In the genomic region with DNA sequence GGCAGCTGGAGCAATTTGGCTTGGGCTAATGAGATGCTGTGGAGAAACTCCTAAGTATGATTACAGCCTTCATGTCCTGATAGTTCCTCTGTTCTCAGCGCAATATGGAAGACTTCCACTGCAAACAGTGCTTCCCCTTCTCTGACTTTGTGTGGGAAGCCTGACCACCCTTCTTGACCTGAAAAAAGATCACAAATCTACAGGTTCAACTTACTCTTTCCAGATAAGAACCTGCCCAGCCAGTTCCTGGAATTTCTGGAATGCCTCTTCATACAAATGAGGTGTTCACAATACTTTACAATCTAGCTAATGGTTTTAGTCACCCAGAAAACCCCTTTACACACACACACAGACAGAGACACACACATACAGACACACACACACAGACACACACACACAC, we compare ENCODE assay signal across 31 mouse cellular contexts.
DNase-seq lines count a peak whose midpoint lies in the region; ATAC-seq and TF ChIP-seq lines count a peak whose summit lies in the region.
"Had no signal": no experiment of that assay in that cellular context is flagged by ENCODE, and none has a peak within 500 bp of the region (broad histone marks: within the 10 kb centered on the region; RNA-seq: fewer than 3 reads in every experiment).

No protein-coding gene starts in this region.

- 55% methylated on average over 1 of the region's 1 CpGs for WGBS in lung, embryonic 16.5 days
- WGBS in lung, adult 2 months, result 53% methylated on average over 1 of the region's 1 CpGs
- 63% methylated on average over 1 of the region's 1 CpGs for WGBS in embryonic facial prominence, embryonic 14.5 days

- H3K27ac ChIP-seq in lung, embryonic 16.5 days (ENCODE audit: low read length), result no peak overlapping the region
- H3K27ac ChIP-seq in embryonic facial prominence, embryonic 14.5 days (replicated peaks; ENCODE audit: low read depth, low read length), result no peak overlapping the region
- H3K27ac ChIP-seq: forebrain, embryonic 13.5 days; heart, embryonic 15.5 days; hindbrain, postnatal 0 days; intestine, embryonic 15.5 days; layer of hippocampus, adult 2 months; liver, embryonic 12.5 days; neural tube, embryonic 15.5 days; stomach, postnatal 0 days had no signal

- H3K9ac ChIP-seq in lung, embryonic 16.5 days (ENCODE audit: low read length), result no peak overlapping the region
- no peak overlapping the region for H3K9ac ChIP-seq in embryonic facial prominence, embryonic 14.5 days (ENCODE audit: low read depth, low read length)
- H3K9ac ChIP-seq: forebrain, embryonic 13.5 days; heart, embryonic 15.5 days; intestine, embryonic 15.5 days; liver, embryonic 12.5 days; liver, postnatal 0 days; neural tube, embryonic 15.5 days had no signal

- no peaks in the 10 kb centered on the region for H3K4me1 ChIP-seq in lung, embryonic 16.5 days (replicated peaks; ENCODE audit: control insufficient read depth, insufficient read depth, low read length)
- H3K4me1 ChIP-seq in lung, adult 2 months (ENCODE audit: control insufficient read depth, insufficient read depth, low read length), result no peaks in the 10 kb centered on the region
- no peaks in the 10 kb centered on the region for H3K4me1 ChIP-seq in embryonic facial prominence, embryonic 14.5 days (ENCODE audit: control insufficient read depth, insufficient read depth, low read length)
- H3K4me1 ChIP-seq: forebrain, embryonic 13.5 days; heart, embryonic 15.5 days; intestine, embryonic 15.5 days; liver, embryonic 12.5 days; neural tube, embryonic 15.5 days had no signal

- no peaks in the 10 kb centered on the region for H3K9me3 ChIP-seq in lung, embryonic 16.5 days (ENCODE audit: control insufficient read depth, low read length)
- H3K9me3 ChIP-seq in embryonic facial prominence, embryonic 14.5 days (ENCODE audit: control insufficient read depth, low read length), result no peaks in the 10 kb centered on the region
- H3K9me3 ChIP-seq: forebrain, embryonic 13.5 days; heart, embryonic 15.5 days; intestine, embryonic 15.5 days; liver, embryonic 12.5 days; neural tube, embryonic 15.5 days had no signal

- TF ChIP-seq POLR2A in lung, adult 2 months (IDR thresholded peaks at IDR 0.05; ENCODE audit: borderline replicate concordance, extremely low read depth, low read depth, low read length), result no peak

- no peak for DNase-seq in lung, adult 2 months
- peak; percentile 3 for DNase-seq in embryo, embryonic 11 days
- peak; percentile 1 for DNase-seq in embryonic facial prominence, embryonic 14.5 days (ENCODE audit: low spot score)
- peak; percentile 21 for DNase-seq in lung, postnatal 36 days
- no peak for DNase-seq in cerebellum, adult 9-10 months
- DNase-seq in layer of hippocampus, adult 9-10 months (ENCODE audit: low spot score), result no peak
- DNase-seq: adrenal gland, adult 2 months; adrenal gland, postnatal 36 days; B cell, adult 2 months; cerebellum, adult 18-20 months; cerebellum, postnatal 14 days; gastrocnemius, postnatal 10 days; kidney, adult 2 months; kidney, postnatal 36 days; layer of hippocampus, postnatal 36 days; left cerebral cortex, postnatal 4 days; liver, postnatal 0 days; midbrain, embryonic 14.5 days; right cerebral cortex, postnatal 25 days; thymus, adult 2 months; thymus, postnatal 4 days had no signal

- no peak overlapping the region for H3K4me3 ChIP-seq in lung, embryonic 16.5 days (ENCODE audit: low read length)
- H3K4me3 ChIP-seq in lung, adult 2 months (replicated peaks; ENCODE audit: extremely low read depth, low read depth, low read length), result no peak overlapping the region
- no peak overlapping the region for H3K4me3 ChIP-seq in embryonic facial prominence, embryonic 14.5 days (ENCODE audit: low read depth, low read length)
- H3K4me3 ChIP-seq: forebrain, embryonic 13.5 days; heart, embryonic 15.5 days; intestine, embryonic 15.5 days; layer of hippocampus, adult 2 months; liver, embryonic 12.5 days; neural tube, embryonic 15.5 days had no signal

- peak; percentile 89 for ATAC-seq in lung, embryonic 16.5 days (ENCODE audit: low read depth)
- ATAC-seq in embryonic facial prominence, embryonic 14.5 days (ENCODE audit: low read depth), result no peak
- ATAC-seq: activated CD4-positive, CD25-positive, alpha-beta regulatory T cell, adult 4 months; forebrain, embryonic 13.5 days; hindbrain, postnatal 0 days; intestine, embryonic 15.5 days; liver, embryonic 12.5 days; liver, postnatal 0 days had no signal

- no peaks in the 10 kb centered on the region for H3K36me3 ChIP-seq in lung, embryonic 16.5 days (ENCODE audit: control insufficient read depth, insufficient read depth, low read length)
- no peaks in the 10 kb centered on the region for H3K36me3 ChIP-seq in embryonic facial prominence, embryonic 14.5 days (ENCODE audit: control insufficient read depth, insufficient read depth, low read length)
- H3K36me3 ChIP-seq: heart, embryonic 15.5 days; intestine, embryonic 15.5 days; liver, embryonic 12.5 days; neural tube, embryonic 15.5 days had no signal

- no peak overlapping the region for H3K4me2 ChIP-seq in lung, embryonic 16.5 days (ENCODE audit: low read depth, low read length)
- H3K4me2 ChIP-seq in embryonic facial prominence, embryonic 14.5 days (ENCODE audit: low read depth, low read length), result no peak overlapping the region
- H3K4me2 ChIP-seq: forebrain, embryonic 13.5 days; heart, embryonic 15.5 days; intestine, embryonic 15.5 days; liver, embryonic 12.5 days; neural tube, embryonic 15.5 days had no signal

- no peaks in the 10 kb centered on the region for H3K27me3 ChIP-seq in lung, embryonic 16.5 days (ENCODE audit: control insufficient read depth, insufficient read depth, low read depth, low read length)
- H3K27me3 ChIP-seq in embryonic facial prominence, embryonic 14.5 days (replicated peaks; ENCODE audit: control insufficient read depth, insufficient read depth, low read length), result no peaks in the 10 kb centered on the region
- H3K27me3 ChIP-seq: forebrain, embryonic 13.5 days; heart, embryonic 15.5 days; intestine, embryonic 15.5 days; liver, embryonic 12.5 days; neural tube, embryonic 15.5 days had no signal

- no peak for TF ChIP-seq CTCF in lung, adult 2 months (IDR thresholded peaks at IDR 0.05; ENCODE audit: insufficient read depth, low read length)

Comparison
In these comparisons a context has a peak if more than half of its experiments do, and no peak if none do; other contexts are left out.
1. DNase-seq: peak in embryo, embryonic 11 days (single experiment), embryonic facial prominence, embryonic 14.5 days (single experiment) and lung, postnatal 36 days (single experiment); none in lung, adult 2 months (single experiment), cerebellum, adult 9-10 months (single experiment) and layer of hippocampus, adult 9-10 months (single experiment).